ENCODE assay signal across 7 mouse cellular contexts in the genomic region with DNA sequence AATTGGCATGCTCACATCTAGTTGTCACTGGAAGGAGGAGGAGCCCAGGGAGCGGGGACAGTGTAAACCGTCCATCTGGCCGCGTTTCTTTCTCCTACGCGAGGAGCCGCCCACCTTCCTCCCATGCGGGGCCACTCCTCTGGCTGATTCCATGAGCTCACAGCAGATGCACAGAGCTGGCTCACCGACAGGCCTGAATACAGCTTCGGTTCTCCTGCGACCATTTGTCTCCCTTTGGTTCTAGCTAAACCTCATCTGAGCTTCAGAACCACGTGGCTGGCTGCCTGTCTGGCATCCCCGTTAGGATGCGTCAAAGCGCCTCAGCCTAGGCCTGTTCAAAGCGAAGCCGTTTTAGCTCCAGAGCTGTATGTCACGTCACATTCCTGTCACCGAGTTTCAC. TPM values are rescaled to one million over a fixed set of nuclear protein-coding genes. Genes with fewer than 3 reads are reported as not detected.
DNase-seq lines count a peak whose midpoint lies in the region; ATAC-seq and TF ChIP-seq lines count a peak whose summit lies in the region.

No protein-coding gene starts in this region.

- H3K27ac ChIP-seq in gastrocnemius, adult 2 months: no peak overlapping the region
- H3K27ac ChIP-seq in intestine, embryonic 15.5 days: no peak overlapping the region
- no peak overlapping the region for H3K27ac ChIP-seq in limb, embryonic 13.5 days

- H3K36me3 ChIP-seq in intestine, embryonic 15.5 days: no peaks in the 10 kb centered on the region
- no peaks in the 10 kb centered on the region for H3K36me3 ChIP-seq in limb, embryonic 13.5 days

- WGBS in intestine, embryonic 15.5 days: 22% methylated on average over 19 of the region's 19 CpGs
- WGBS in limb, embryonic 13.5 days: 21% methylated on average over 19 of the region's 19 CpGs

- TF ChIP-seq CTCF in gastrocnemius, adult 2 months (IDR thresholded peaks at IDR 0.05): no peak

- peak; percentile 68 for DNase-seq in adrenal gland, postnatal 14 days
- DNase-seq in cerebellum, adult 9-11 months: peak; percentile 85
- peak; percentile 24 for DNase-seq in gastrocnemius, adult 2 months
- peak; percentile 67 for DNase-seq in retina, postnatal 1 day
- DNase-seq in spleen, postnatal 10 days (ENCODE audit: low spot score in 2 of 2): no peak

- no peak overlapping the region for H3K9ac ChIP-seq in intestine, embryonic 15.5 days
- H3K9ac ChIP-seq in limb, embryonic 13.5 days: peak overlapping the region; percentile 13; the same call in 1 of the 2 replicates

- peak; percentile 63 for ATAC-seq in intestine, embryonic 15.5 days
- ATAC-seq in limb, embryonic 13.5 days (ENCODE audit: low FRiP score, low read depth): 0 out of 2 replicates have a peak, but pooled peaks have one; percentile 28

- intact Hi-C loops in gastrocnemius, adult 2 months (cut with DNase I): no loop called here

- no peaks in the 10 kb centered on the region for H3K27me3 ChIP-seq in intestine, embryonic 15.5 days (replicated peaks)
- peaks cover 6% of the 10 kb centered on the region for H3K27me3 ChIP-seq in limb, embryonic 13.5 days

- H3K9me3 ChIP-seq in intestine, embryonic 15.5 days: no peaks in the 10 kb centered on the region
- H3K9me3 ChIP-seq in limb, embryonic 13.5 days: no peaks in the 10 kb centered on the region

- H3K4me2 ChIP-seq in intestine, embryonic 15.5 days (replicated peaks): peak overlapping the region; percentile 37
- H3K4me2 ChIP-seq in limb, embryonic 13.5 days (replicated peaks): peak overlapping the region; percentile 32; the same call in 1 of the 2 replicates

- 0 out of 2 replicates have a peak, but pooled peaks cover 5% of the 10 kb centered on the region for H3K4me1 ChIP-seq in intestine, embryonic 15.5 days (replicated peaks)
- peaks cover 20% of the 10 kb centered on the region for H3K4me1 ChIP-seq in limb, embryonic 13.5 days

- peak overlapping the region; percentile 28 for H3K4me3 ChIP-seq in gastrocnemius, adult 2 months
- H3K4me3 ChIP-seq in intestine, embryonic 15.5 days (replicated peaks): no peak overlapping the region
- H3K4me3 ChIP-seq in limb, embryonic 13.5 days: no peak overlapping the region

RNA-seq across cellular contexts. Expression of a gene that starts 53.8 kb away (rescaled TPM):
- total RNA-seq in adrenal gland, postnatal 14 days (2021): 4.2 and 4.7 TPM in 2 replicates
- total RNA-seq in gastrocnemius, adult 2 months (2021): under 1 TPM; 0.03 to 0.14 TPM
- 2.1 and 2.6 TPM in 2 replicates for polyA plus RNA-seq in intestine, embryonic 15.5 days (2015; fragmentation: Nextera tagmentation; extraction: Ambion mirVana)
- 5.5 and 6.1 TPM in 2 replicates for polyA plus RNA-seq in limb, embryonic 13.5 days (2015; fragmentation: Nextera tagmentation; extraction: Ambion mirVana)

Comparison
In these comparisons a context has a peak if more than half of its experiments do, and no peak if none do; other contexts are left out.
1. DNase-seq: peak in adrenal gland, postnatal 14 days (single experiment), cerebellum, adult 9-11 months (single experiment), gastrocnemius, adult 2 months (single experiment) and retina, postnatal 1 day (single experiment); none in spleen, postnatal 10 days (0 of 2).